In the genomic region with DNA sequence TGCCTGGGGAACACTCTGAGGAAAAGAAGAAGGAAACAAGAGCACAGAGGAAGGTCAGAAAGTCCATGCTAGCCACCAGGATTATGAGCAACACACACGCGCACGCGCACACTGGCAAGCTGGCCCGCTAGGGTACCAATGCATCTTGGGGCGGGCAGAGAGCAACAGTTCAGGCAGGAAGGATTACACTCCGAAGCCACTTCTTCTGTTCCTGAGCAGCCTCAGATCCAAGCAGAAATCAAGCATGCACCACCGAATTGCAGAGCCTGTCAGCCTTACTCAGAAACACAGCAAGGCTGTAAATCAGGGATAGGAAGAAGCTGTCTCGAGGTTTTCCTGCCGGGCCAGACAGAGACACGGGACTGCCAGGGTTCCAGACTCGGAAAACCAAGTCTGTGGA, we compare ENCODE assay signal across 8 mouse cellular contexts.
DNase-seq lines count a peak whose midpoint lies in the region; ATAC-seq lines count a peak whose summit lies in the region.

No protein-coding gene starts in this region.

- H3K4me3 ChIP-seq in forebrain, embryonic 12.5 days (replicated peaks) = no peak overlapping the region
- H3K4me3 ChIP-seq in forebrain, embryonic 11.5 days (ENCODE audit: low read depth, low read length) = no peak overlapping the region

- H3K4me2 ChIP-seq in forebrain, embryonic 12.5 days = no peak overlapping the region
- no peak overlapping the region for H3K4me2 ChIP-seq in forebrain, embryonic 11.5 days (ENCODE audit: low read depth, low read length, severe bottlenecking)

- no peak overlapping the region for H3K9ac ChIP-seq in forebrain, embryonic 12.5 days
- H3K9ac ChIP-seq in forebrain, embryonic 11.5 days (ENCODE audit: low read length) = no peak overlapping the region

- no peak for ATAC-seq in forebrain, embryonic 12.5 days (ENCODE audit: low FRiP score)
- ATAC-seq in forebrain, embryonic 11.5 days (replicated peaks; ENCODE audit: low FRiP score) = no peak

- H3K27me3 ChIP-seq in forebrain, embryonic 12.5 days = peaks cover 15% of the 10 kb centered on the region
- H3K27me3 ChIP-seq in forebrain, embryonic 11.5 days (ENCODE audit: control insufficient read depth, insufficient read depth, low read length) = no peaks in the 10 kb centered on the region

- no peaks in the 10 kb centered on the region for H3K9me3 ChIP-seq in forebrain, embryonic 12.5 days
- H3K9me3 ChIP-seq in forebrain, embryonic 11.5 days (ENCODE audit: control insufficient read depth, low read length) = no peaks in the 10 kb centered on the region

- DNase-seq in forebrain, embryonic 11.5 days (ENCODE audit: low spot score) = no peak
- DNase-seq in urinary bladder, adult 2 months (ENCODE audit: low spot score) = peak; percentile 22
- DNase-seq in urinary bladder, postnatal 4 days (ENCODE audit: low spot score in 2 of 2) = no peak
- peak; percentile 58 to 71 for DNase-seq in kidney, postnatal 25 days
- DNase-seq in frontal cortex, adult 2 months (ENCODE audit: extremely low spot score in 1 of 2, low spot score in 1 of 2) = no peak
- DNase-seq in left cerebral cortex, adult 9 months (ENCODE audit: low spot score in 2 of 2) = no peak
- DNase-seq in embryo, embryonic 10.5 days (ENCODE audit: low spot score) = no peak

- H3K27ac ChIP-seq in forebrain, embryonic 12.5 days = 0 out of 2 replicates have a peak overlapping the region, but pooled peaks have one; percentile 36
- H3K27ac ChIP-seq in forebrain, embryonic 11.5 days (ENCODE audit: low read depth, low read length) = no peak overlapping the region

- no peaks in the 10 kb centered on the region for H3K36me3 ChIP-seq in forebrain, embryonic 12.5 days (replicated peaks)
- H3K36me3 ChIP-seq in forebrain, embryonic 11.5 days (ENCODE audit: control insufficient read depth, insufficient read depth, low read length) = no peaks in the 10 kb centered on the region

- H3K4me1 ChIP-seq in forebrain, embryonic 12.5 days = 0 out of 2 replicates have a peak, but pooled peaks cover 3% of the 10 kb centered on the region
- H3K4me1 ChIP-seq in forebrain, embryonic 11.5 days (replicated peaks; ENCODE audit: control insufficient read depth, insufficient read depth, low read length) = no peaks in the 10 kb centered on the region

- WGBS in forebrain, embryonic 12.5 days = 75% methylated on average over 12 of the region's 12 CpGs
- WGBS in forebrain, embryonic 11.5 days = 63% methylated on average over 12 of the region's 12 CpGs

Comparison
In these comparisons a context has a peak if more than half of its experiments do, and no peak if none do; other contexts are left out.
1. DNase-seq: peak in urinary bladder, adult 2 months (single experiment) and kidney, postnatal 25 days (2 of 2); none in forebrain, embryonic 11.5 days (single experiment), urinary bladder, postnatal 4 days (0 of 2), frontal cortex, adult 2 months (0 of 2), left cerebral cortex, adult 9 months (0 of 2) and embryo, embryonic 10.5 days (single experiment).